Mouse (Mus musculus): Measurements from ENCODE around the gene Rars.

DNA sequence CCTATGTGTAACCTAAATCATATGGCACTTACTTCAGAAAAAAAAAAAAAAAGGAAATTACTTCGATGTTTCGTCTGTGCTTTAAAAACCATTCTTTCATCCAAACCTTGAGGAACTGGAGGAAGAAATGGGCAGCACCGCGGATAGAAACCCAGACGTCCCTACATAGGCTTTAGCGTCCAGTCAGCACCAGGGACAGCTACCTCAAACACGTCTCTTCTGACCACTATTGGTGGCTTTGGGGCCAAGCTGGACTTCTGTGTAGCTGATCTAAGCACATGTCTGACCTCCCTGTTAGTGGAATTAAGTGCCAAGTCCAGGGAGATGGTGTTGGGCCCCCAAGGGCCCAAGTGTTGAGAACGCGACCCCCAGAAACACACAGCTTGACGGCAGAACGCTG is 35.4 kb downstream of the Rars start, which contains the start of gene Fbll1:
- TF ChIP-seq CTCF (conservative IDR thresholded peaks at IDR 0.05 in 1 of 2, IDR thresholded peaks at IDR 0.05 in 1 of 2; ENCODE audit: low read depth in 2 of 2, low read length in 2 of 2), result no peak
- no peak for TF ChIP-seq GABPA (IDR thresholded peaks at IDR 0.05; ENCODE audit: insufficient replicate concordance, low read depth, low read length)
- no peak for TF ChIP-seq MEF2A (IDR thresholded peaks at IDR 0.05; ENCODE audit: borderline replicate concordance, low read depth, low read length)
- TF ChIP-seq MYC (IDR thresholded peaks at IDR 0.05; ENCODE audit: low read depth, low read length), result no peak
- TF ChIP-seq POLR2AphosphoS2 (IDR thresholded peaks at IDR 0.05; ENCODE audit: low read depth, low read length), result no peak
- TF ChIP-seq KAT2A (IDR thresholded peaks at IDR 0.05; ENCODE audit: insufficient replicate concordance, low read length), result no peak
- TF ChIP-seq POLR2A (IDR thresholded peaks at IDR 0.05; ENCODE audit: low read depth, low read length), result no peak
- no peak for TF ChIP-seq TBP (conservative IDR thresholded peaks at IDR 0.05; ENCODE audit: low read depth, low read length)
- TF ChIP-seq RCOR1 (conservative IDR thresholded peaks at IDR 0.05; ENCODE audit: low read depth, low read length), result no peak
- TF ChIP-seq USF1 (IDR thresholded peaks at IDR 0.05; ENCODE audit: low read depth, low read length), result no peak
- no peak for TF ChIP-seq MAX (IDR thresholded peaks at IDR 0.05; ENCODE audit: low read length)
